Mouse (Mus musculus) brain, embryonic 14.5 days (tissue): ENCODE results near the gene 1700025G04Rik.

Source experiments
- CTCF ChIP-seq: fragments of 200-500 bp; IDR thresholded peaks from 2 replicates; pipeline ENCODE4 v1.5.1; 2012; ENCODE audit warnings: inconsistent platforms, mild to moderate bottlenecking, moderate library complexity, borderline replicate concordance; ENCODE audit not compliant: insufficient read depth, insufficient read length; ENCODE audit errors: extremely low read depth
- POLR2A ChIP-seq: fragments of 200-500 bp; IDR thresholded peaks from 2 replicates; pipeline ENCODE4 v1.6.1; 2012; ENCODE audit warnings: mild to moderate bottlenecking, inconsistent platforms, borderline replicate concordance; ENCODE audit not compliant: poor library complexity, insufficient read depth, insufficient read length, severe bottlenecking; ENCODE audit errors: extremely low read depth

- no peak for TF ChIP-seq CTCF
- TF ChIP-seq POLR2A = no peak
These were observed 49.6 kb upstream of the 1700025G04Rik start for GRCm38 (mm10) chr1:152139496-152139895.
